16 mouse cellular contexts compared by ENCODE assay signal in the genomic region with DNA sequence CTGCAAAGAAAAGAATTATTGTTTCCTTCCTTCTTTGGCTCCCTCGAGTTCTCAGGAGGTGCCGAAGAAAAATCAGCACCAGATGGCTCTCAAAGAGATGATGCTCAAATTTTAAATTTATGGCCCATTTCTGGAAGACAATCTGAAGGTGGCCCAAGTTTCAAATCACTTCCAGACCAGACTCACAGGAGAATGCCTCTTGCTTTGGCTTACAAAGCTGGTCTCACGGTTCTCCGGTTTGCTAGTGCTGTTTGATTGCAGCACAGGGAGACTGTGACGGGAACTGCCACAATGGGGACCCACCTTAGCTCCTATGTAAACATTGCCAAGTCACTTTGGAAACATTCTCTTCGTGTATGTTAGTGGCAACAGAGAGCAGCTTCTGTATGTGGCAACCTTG. TPM values are rescaled to one million over a fixed set of nuclear protein-coding genes. Genes with fewer than 3 reads are reported as not detected.
DNase-seq lines count a peak whose midpoint lies in the region; ATAC-seq lines count a peak whose summit lies in the region.
"Had no signal": no experiment of that assay in that cellular context is flagged by ENCODE, and none has a peak within 500 bp of the region (broad histone marks: within the 10 kb centered on the region; RNA-seq: fewer than 3 reads in every experiment).

No protein-coding gene starts in this region.

- H3K9ac ChIP-seq in kidney, embryonic 14.5 days (ENCODE audit: low read depth, low read length): no peak overlapping the region
- no peak overlapping the region for H3K9ac ChIP-seq in limb, embryonic 12.5 days (replicated peaks)
- H3K9ac ChIP-seq: limb, embryonic 15.5 days had no signal

- DNase-seq in kidney, adult 11 months: no peak
- DNase-seq in embryonic facial prominence, embryonic 10.5 days (ENCODE audit: low spot score): peak; percentile 43
- peak; percentile 21 for DNase-seq in skeletal muscle tissue, adult 2 months (ENCODE audit: low read depth, low spot score)
- DNase-seq in heart, postnatal 36 days: no peak
- no peak for DNase-seq in layer of hippocampus, adult 9-11 months
- no peak for DNase-seq in layer of hippocampus, adult 11-12 months (ENCODE audit: low spot score)
- DNase-seq: adrenal gland, adult 8-10 months had no signal

- peak overlapping the region; percentile 17; the same call in 1 of the 2 replicates for H3K27ac ChIP-seq in kidney, embryonic 14.5 days (ENCODE audit: low read depth, low read length)
- H3K27ac ChIP-seq in embryonic facial prominence, embryonic 10.5 days (replicated peaks): peak overlapping the region; percentile 48; the same call in 1 of the 2 replicates
- no peak overlapping the region for H3K27ac ChIP-seq in limb, embryonic 12.5 days
- H3K27ac ChIP-seq: limb, embryonic 15.5 days had no signal

- no peak overlapping the region for H3K4me3 ChIP-seq in kidney, embryonic 14.5 days (ENCODE audit: low read length)
- no peak overlapping the region for H3K4me3 ChIP-seq in embryonic facial prominence, embryonic 10.5 days
- no peak overlapping the region for H3K4me3 ChIP-seq in limb, embryonic 12.5 days (replicated peaks)
- H3K4me3 ChIP-seq: limb, embryonic 15.5 days had no signal

- intact Hi-C loops in heart, postnatal 36 days (cut with DNase I): loop anchor here (5.0 kb wide), 2 partner anchors 227 to 277 kb away; a partner anchor contains a TSS

- no peak for ATAC-seq in kidney, embryonic 14.5 days (ENCODE audit: low FRiP score, low TSS enrichment)
- ATAC-seq in limb, embryonic 12.5 days (ENCODE audit: insufficient number of reproducible peaks, insufficient read depth, low FRiP score, low TSS enrichment, low read depth): peak; percentile 50; the same call in 1 of the 2 replicates
- ATAC-seq: inflammation-experienced regulatory T-cells, adult 6 months had no signal

- H3K36me3 ChIP-seq in kidney, embryonic 14.5 days (ENCODE audit: control insufficient read depth, insufficient read depth, low read length): no peaks in the 10 kb centered on the region
- H3K36me3 ChIP-seq in embryonic facial prominence, embryonic 10.5 days (replicated peaks): no peaks in the 10 kb centered on the region
- no peaks in the 10 kb centered on the region for H3K36me3 ChIP-seq in limb, embryonic 12.5 days
- H3K36me3 ChIP-seq: limb, embryonic 15.5 days had no signal

- 0 out of 2 replicates have a peak, but pooled peaks cover 4% of the 10 kb centered on the region for H3K4me1 ChIP-seq in kidney, embryonic 14.5 days (ENCODE audit: control insufficient read depth, insufficient read depth, low read length)
- H3K4me1 ChIP-seq in embryonic facial prominence, embryonic 10.5 days: peaks cover 21% of the 10 kb centered on the region
- H3K4me1 ChIP-seq in limb, embryonic 12.5 days (replicated peaks): peaks cover 21% of the 10 kb centered on the region

- no peaks in the 10 kb centered on the region for H3K27me3 ChIP-seq in kidney, embryonic 14.5 days (ENCODE audit: control insufficient read depth, insufficient read depth, low read length)
- no peaks in the 10 kb centered on the region for H3K27me3 ChIP-seq in embryonic facial prominence, embryonic 10.5 days (replicated peaks; ENCODE audit: low read depth, poor library complexity, severe bottlenecking)
- H3K27me3 ChIP-seq in limb, embryonic 12.5 days: no peaks in the 10 kb centered on the region
- H3K27me3 ChIP-seq: limb, embryonic 15.5 days had no signal

- no peak overlapping the region for H3K4me2 ChIP-seq in kidney, embryonic 14.5 days (replicated peaks; ENCODE audit: low read depth, low read length)
- H3K4me2 ChIP-seq in limb, embryonic 12.5 days: peak overlapping the region; percentile 15; the same call in 1 of the 2 replicates
- H3K4me2 ChIP-seq: limb, embryonic 15.5 days had no signal

- 30% methylated on average over 6 of the region's 6 CpGs for WGBS in kidney, embryonic 14.5 days
- 28% methylated on average over 6 of the region's 6 CpGs for WGBS in embryonic facial prominence, embryonic 10.5 days
- WGBS in limb, embryonic 12.5 days: 15% methylated on average over 6 of the region's 6 CpGs

- no peaks in the 10 kb centered on the region for H3K9me3 ChIP-seq in kidney, embryonic 14.5 days (ENCODE audit: control insufficient read depth, low read length)
- no peaks in the 10 kb centered on the region for H3K9me3 ChIP-seq in embryonic facial prominence, embryonic 10.5 days
- no peaks in the 10 kb centered on the region for H3K9me3 ChIP-seq in limb, embryonic 12.5 days
- H3K9me3 ChIP-seq: limb, embryonic 15.5 days had no signal

RNA-seq across cellular contexts. Expression of a gene that starts 26.5 kb away (rescaled TPM):
- not detected in 2 replicates for polyA plus RNA-seq in kidney, embryonic 14.5 days (2014; fragmentation: Nextera tagmentation; extraction: Ambion mirVana)
- polyA plus RNA-seq in embryonic facial prominence, embryonic 10.5 days (2016; fragmentation: Nextera tagmentation; extraction: Ambion mirVana): not detected in 2 replicates
- polyA plus RNA-seq in limb, embryonic 12.5 days (2016; fragmentation: Nextera tagmentation; extraction: Ambion mirVana): not detected in 2 replicates
- total RNA-seq in heart, postnatal 36 days (2021): not detected
- total RNA-seq: adrenal gland, adult 8-10 months; gastrocnemius, adult 18-20 months; layer of hippocampus, adult 8-10 months; megakaryocyte-erythroid progenitor cell, adult 5-6 weeks had no signal
- polyA plus RNA-seq: heart, embryonic 14.5 days; inflammation-experienced regulatory T-cells, adult 6 months; limb, embryonic 15.5 days; neural tube, embryonic 11.5 days had no signal

Comparison
In these comparisons a context has a peak if more than half of its experiments do, and no peak if none do; other contexts are left out.
1. DNase-seq: peak in embryonic facial prominence, embryonic 10.5 days (single experiment) and skeletal muscle tissue, adult 2 months (single experiment); none in kidney, adult 11 months (single experiment), heart, postnatal 36 days (0 of 2), layer of hippocampus, adult 9-11 months (single experiment) and layer of hippocampus, adult 11-12 months (single experiment).